Comparison of ENCODE assay signal across 10 mouse cellular contexts in genomic region chr9:119246826-119247225, GRCm38 (mm10). TPM values are rescaled to one million over a fixed set of nuclear protein-coding genes. Genes with fewer than 3 reads are reported as not detected.
DNase-seq lines count a peak whose midpoint lies in the region; ATAC-seq and TF ChIP-seq lines count a peak whose summit lies in the region.
"Had no signal": no experiment of that assay in that cellular context is flagged by ENCODE, and none has a peak within 500 bp of the region (broad histone marks: within the 10 kb centered on the region; RNA-seq: fewer than 3 reads in every experiment).

No protein-coding gene starts in this region.

- no peak overlapping the region for H3K9ac ChIP-seq in heart, postnatal 0 days (replicated peaks; ENCODE audit: low read depth, low read length)
- H3K9ac ChIP-seq: limb, embryonic 15.5 days had no signal

- H3K27ac ChIP-seq in cerebellum, adult 2 months (ENCODE audit: insufficient read depth, low read length), result no peak overlapping the region
- H3K27ac ChIP-seq in heart, postnatal 0 days (ENCODE audit: low read depth), result no peak overlapping the region
- H3K27ac ChIP-seq: limb, embryonic 15.5 days had no signal

- H3K4me3 ChIP-seq in cerebellum, adult 2 months (replicated peaks; ENCODE audit: insufficient read depth, low read depth, low read length), result no peak overlapping the region
- no peak overlapping the region for H3K4me3 ChIP-seq in heart, postnatal 0 days (ENCODE audit: low read depth, low read length)
- H3K4me3 ChIP-seq: limb, embryonic 15.5 days had no signal

- no peak overlapping the region for H3K4me2 ChIP-seq in heart, postnatal 0 days (ENCODE audit: low read depth, low read length)
- H3K4me2 ChIP-seq: limb, embryonic 15.5 days had no signal

- no peak for TF ChIP-seq POLR2A in cerebellum, adult 2 months (IDR thresholded peaks at IDR 0.05; ENCODE audit: borderline replicate concordance, insufficient read depth, low read length)

- no peak for ATAC-seq in heart, postnatal 0 days (ENCODE audit: insufficient read depth, low read depth)
- 0 out of 2 replicates have a peak, but pooled peaks have one; percentile 29 for ATAC-seq in megakaryocyte-erythroid progenitor cell, adult 5-6 weeks (replicated peaks; ENCODE audit: low FRiP score, low TSS enrichment, poor library complexity, severe bottlenecking)

- intact Hi-C loops in left cerebral cortex, postnatal 36 days (cut with DNase I), result no loop called here

- no peak for TF ChIP-seq CTCF in cerebellum, adult 2 months (IDR thresholded peaks at IDR 0.05; ENCODE audit: borderline replicate concordance, insufficient read depth, low read depth, low read length)
- TF ChIP-seq CTCF in heart, postnatal 0 days (IDR thresholded peaks at IDR 0.05; ENCODE audit: low read depth), result peak; percentile 30; the same call in 1 of the 2 replicates

- peak; percentile 29 to 45 for DNase-seq in lung, adult 18-20 months
- no peak for DNase-seq in lung, postnatal 25 days (ENCODE audit: low spot score)
- DNase-seq in cerebellum, adult 2 months, result peak; percentile 42 to 53
- no peak for DNase-seq in heart, postnatal 0 days (ENCODE audit: low spot score)
- DNase-seq in MN1 (ENCODE audit: low spot score), result no peak
- DNase-seq in left cerebral cortex, postnatal 36 days (ENCODE audit: low spot score in 2 of 2), result no peak

- no peaks in the 10 kb centered on the region for H3K9me3 ChIP-seq in heart, postnatal 0 days (replicated peaks; ENCODE audit: control insufficient read depth, low read length)
- H3K9me3 ChIP-seq: limb, embryonic 15.5 days had no signal

- no peak for TF ChIP-seq EP300 in heart, postnatal 0 days (IDR thresholded peaks at IDR 0.05; ENCODE audit: low read depth)

- 23% methylated on average over 5 of the region's 5 CpGs for WGBS in cerebellum, adult 2 months
- WGBS in heart, postnatal 0 days, result 73% methylated on average over 5 of the region's 5 CpGs

- H3K36me3 ChIP-seq in heart, postnatal 0 days (replicated peaks; ENCODE audit: control insufficient read depth, insufficient read depth, low read length), result peaks cover 61% of the 10 kb centered on the region

- no peaks in the 10 kb centered on the region; the same call in 1 of the 2 replicates for H3K4me1 ChIP-seq in cerebellum, adult 2 months (ENCODE audit: control insufficient read depth, insufficient read depth, low read length)
- H3K4me1 ChIP-seq in heart, postnatal 0 days (ENCODE audit: control insufficient read depth, insufficient read depth), result no peaks in the 10 kb centered on the region
- H3K4me1 ChIP-seq: limb, embryonic 15.5 days had no signal

- no peaks in the 10 kb centered on the region for H3K27me3 ChIP-seq in cerebellum, adult 2 months (ENCODE audit: control insufficient read depth, insufficient read depth, low read length)
- H3K27me3 ChIP-seq in heart, postnatal 0 days (ENCODE audit: control insufficient read depth, insufficient read depth, low read length), result no peaks in the 10 kb centered on the region
- H3K27me3 ChIP-seq: limb, embryonic 15.5 days had no signal

RNA-seq across cellular contexts. Expression of gene Slc22a13, which starts 37.9 kb away (rescaled TPM):
- not detected in 2 replicates for polyA plus RNA-seq in cerebellum, adult 2 months (2012; rRNA removed)
- total RNA-seq in heart, postnatal 0 days (2014; rRNA removed; ENCODE audit: low replicate concordance), result not detected in 2 replicates
- not detected in 2 replicates for polyA plus RNA-seq in heart, postnatal 0 days (2015; fragmentation: Nextera tagmentation; extraction: Ambion mirVana)
- total RNA-seq in megakaryocyte-erythroid progenitor cell, adult 5-6 weeks (2014; fragmentation: Nextera tagmentation), result not detected in 2 replicates
- total RNA-seq in megakaryocyte-erythroid progenitor cell, adult 5-6 weeks (2017), result not detected in 2 replicates
- total RNA-seq in left cerebral cortex, postnatal 36 days (2021), result not detected
- polyA plus RNA-seq: heart, embryonic 16.5 days; limb, embryonic 15.5 days; stomach, embryonic 16.5 days had no signal

Comparison
In these comparisons a context has a peak if more than half of its experiments do, and no peak if none do; other contexts are left out.
1. DNase-seq: peak in lung, adult 18-20 months (2 of 2) and cerebellum, adult 2 months (2 of 2); none in lung, postnatal 25 days (single experiment), heart, postnatal 0 days (single experiment), MN1 (single experiment) and left cerebral cortex, postnatal 36 days (0 of 2).